Mouse (Mus musculus) forebrain, embryonic 10.5 days (tissue): ENCODE measurements around the gene Tekt5. TPM values are rescaled to one million over a fixed set of nuclear protein-coding genes. Genes with fewer than 3 reads are reported as not detected.

Source experiments
- DNase-seq: peaks from one replicate; pipeline ENCODE4 v3.0.0-alpha.2; 2017; ENCODE audit warnings: low spot score; ENCODE audit errors: extremely low spot score
- H3K27ac ChIP-seq: fragments of 300-500 bp; sonication (generic); 2 replicates; pipeline ENCODE4 v1.5.1; 2016; ENCODE audit warnings: mild to moderate bottlenecking
- H3K27me3 ChIP-seq: fragments of 300-500 bp; sonication (generic); 2 replicates; pipeline ENCODE4 v1.6.1; 2016; ENCODE audit warnings: mild to moderate bottlenecking; ENCODE audit not compliant: poor library complexity, severe bottlenecking
- H3K36me3 ChIP-seq: fragments of 300-500 bp; sonication (generic); replicated peaks from 2 replicates; pipeline ENCODE4 v1.6.1; 2016; ENCODE audit warnings: mild to moderate bottlenecking, moderate library complexity
- H3K4me1 ChIP-seq: fragments of 300-500 bp; sonication (generic); 2 replicates; pipeline ENCODE4 v1.6.1; 2016
- H3K4me3 ChIP-seq: fragments of 300-500 bp; sonication (generic); 2 replicates; pipeline ENCODE4 v1.5.1; 2016; ENCODE audit warnings: mild to moderate bottlenecking, moderate library complexity
- H3K9me3 ChIP-seq: fragments of 300-500 bp; sonication (generic); 2 replicates; pipeline ENCODE4 v1.6.1; 2016; ENCODE audit warnings: mild to moderate bottlenecking, moderate library complexity
- WGBS: fragments of 180-500 bp; shearing (Covaris S2); methylation state at CpG from one replicate; pipeline ENCODE4 v1.1.7; 2016; 5-methylcytosine and 5-hydroxymethylcytosine counted together
- polyA plus RNA-seq: library from polyadenylated mRNA; unstranded; fragments of >200 nt; fragmentation: Nextera tagmentation; extraction: Ambion mirVana; gene quantifications from 2 replicates; pipeline ENCODE4 v1.2.1, GENCODE M21; 2016

Gene Tekt5
- 0.10 TPM in 1 of 2 replicates, not detected in the other for polyA plus RNA-seq

DNA sequence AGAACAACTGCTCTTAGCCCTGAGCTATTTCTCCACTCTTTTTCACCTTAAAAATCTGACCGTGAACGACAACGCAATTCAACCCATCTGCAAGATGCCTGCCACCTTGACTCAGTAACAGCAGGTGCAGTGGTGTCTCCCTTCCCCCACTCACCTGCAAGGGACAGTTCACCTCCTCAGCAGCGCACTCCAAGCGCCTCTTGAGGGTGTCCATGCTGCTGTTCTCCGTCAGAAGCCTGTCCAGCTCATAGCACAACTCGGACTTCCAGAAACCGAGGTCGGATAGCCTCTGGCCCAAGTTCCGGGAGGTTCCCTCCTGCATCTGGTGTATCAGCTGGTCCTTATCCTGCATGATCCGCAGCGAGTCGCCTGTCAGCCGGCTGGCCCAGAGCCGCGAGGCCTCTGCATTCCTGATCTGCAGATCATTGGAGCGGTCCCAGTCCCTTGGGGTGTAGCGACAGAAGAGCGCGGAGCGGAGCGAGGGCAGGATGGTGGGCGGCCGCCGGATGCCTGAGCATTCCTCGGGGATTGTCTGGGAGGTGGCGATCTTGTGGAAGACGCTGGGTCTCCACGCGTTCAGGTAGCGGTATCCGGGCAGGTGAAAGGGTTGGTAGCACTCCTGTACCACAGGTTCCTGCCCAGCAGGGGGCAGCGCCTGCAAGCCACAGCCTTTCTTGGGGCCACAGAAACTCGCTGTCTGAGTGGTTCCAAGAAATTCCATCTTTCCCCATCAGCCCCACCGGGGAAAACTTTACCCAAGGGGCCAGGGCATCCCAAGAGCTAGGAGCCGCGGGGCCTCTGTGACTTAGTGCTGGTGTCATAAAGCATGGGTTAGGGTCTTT lies at the start of gene Tekt5:
Gene Tekt5 (minus strand): TSS at position 792 of the 842 bp plus-strand sequence.
- 0 out of 2 replicates have a peak within 1 kb of the TSS, but pooled peaks have one; percentile 44 for H3K27ac ChIP-seq
- peaks cover 30% of the 10 kb centered on the region for H3K27me3 ChIP-seq
- WGBS = 8% methylated on average over 37 of the region's 37 CpGs
- peak within 1 kb of the TSS; percentile 48 for H3K4me3 ChIP-seq
- H3K9me3 ChIP-seq = no peaks in the 10 kb centered on the region
- DNase-seq = peak; percentile 41
- peaks cover 9% of the 10 kb centered on the region for H3K4me1 ChIP-seq
- H3K36me3 ChIP-seq = no peaks in the 10 kb centered on the region

DNA sequence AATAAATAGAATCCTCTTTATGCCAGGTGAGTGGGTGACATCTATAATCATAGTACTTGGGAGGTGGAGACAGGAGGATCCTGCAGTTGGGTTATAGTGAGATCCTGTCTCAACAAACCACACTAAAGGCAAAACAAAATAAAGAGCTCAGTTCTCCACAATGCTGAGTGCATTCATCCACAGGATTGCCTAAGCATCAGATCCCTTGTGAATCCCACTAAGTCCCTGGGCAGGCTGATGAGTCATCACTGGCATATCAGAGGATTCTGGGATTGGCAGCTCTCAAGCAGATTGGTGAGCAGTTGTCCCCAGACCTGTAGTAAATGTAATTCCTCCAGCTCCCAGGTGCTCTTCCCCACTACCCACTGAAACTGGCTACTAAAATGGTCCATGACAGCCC lies 48.4 kb upstream of the Tekt5 start:
- Histone ChIP-seq H3K36me3 (peaks cover under 1% of the 10 kb centered on the region; the same call in 1 of the 2 replicates), H3K27me3 (no peaks in the 10 kb centered on the region), H3K27ac (no peak overlapping the region), H3K4me1 (peaks cover 29% of the 10 kb centered on the region), H3K4me3 (no peak overlapping the region), H3K9me3 (no peaks in the 10 kb centered on the region)
- DNase-seq = no peak

DNA sequence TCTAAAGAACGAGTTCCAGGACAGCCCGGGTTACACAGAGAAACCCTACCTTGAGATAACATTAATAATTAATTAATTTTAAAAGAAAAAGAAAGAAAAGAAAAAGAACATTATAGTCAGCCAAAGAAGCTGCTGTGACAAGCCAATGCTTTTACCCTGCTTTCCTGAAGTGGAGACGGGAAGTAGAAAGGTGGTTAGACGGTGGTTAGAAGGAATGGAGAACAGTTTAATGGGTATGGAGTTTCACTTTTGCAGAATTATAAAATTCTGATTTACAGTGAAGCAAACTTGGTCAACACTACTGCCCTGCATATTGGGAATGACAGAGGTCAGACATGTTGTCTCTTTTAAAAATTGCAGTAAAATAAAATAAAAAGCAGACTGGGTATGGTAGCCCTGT lies 46.5 kb upstream of the Tekt5 start:
- DNase-seq = no peak
- Histone ChIP-seq H3K27me3 (no peaks in the 10 kb centered on the region), H3K4me1 (peaks cover 16% of the 10 kb centered on the region), H3K36me3 (peaks cover 10% of the 10 kb centered on the region), H3K27ac (no peak overlapping the region), H3K9me3 (no peaks in the 10 kb centered on the region), H3K4me3 (no peak overlapping the region)
- 93% methylated on average over 4 of the region's 4 CpGs for WGBS

DNA sequence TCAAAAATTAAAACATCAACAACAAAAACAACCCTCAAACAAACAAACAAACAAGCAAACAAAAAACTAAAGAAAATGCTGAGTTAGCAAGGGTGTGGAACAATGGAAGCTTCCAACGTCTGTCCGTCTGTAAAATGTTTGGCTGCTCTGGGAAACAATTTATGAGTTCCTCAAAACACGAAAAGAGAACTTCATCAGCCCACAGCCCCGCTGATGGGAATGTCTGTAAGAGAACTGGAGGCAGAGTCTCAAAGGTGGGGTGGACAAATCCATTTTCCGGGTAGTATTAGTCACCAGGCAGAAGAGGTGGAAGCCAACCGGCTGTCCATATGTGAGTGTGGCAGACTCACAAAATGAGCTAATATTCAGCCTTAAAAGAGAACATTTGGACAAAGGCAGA lies 46.0 kb upstream of the Tekt5 start:
- no peak overlapping the region for H3K4me3 ChIP-seq
- peaks cover 11% of the 10 kb centered on the region for H3K4me1 ChIP-seq
- no peaks in the 10 kb centered on the region for H3K27me3 ChIP-seq
- WGBS = 83% methylated on average over 6 of the region's 6 CpGs
- H3K27ac ChIP-seq = no peak overlapping the region
- no peak for DNase-seq
- peaks cover 10% of the 10 kb centered on the region for H3K36me3 ChIP-seq
- no peaks in the 10 kb centered on the region for H3K9me3 ChIP-seq

DNA sequence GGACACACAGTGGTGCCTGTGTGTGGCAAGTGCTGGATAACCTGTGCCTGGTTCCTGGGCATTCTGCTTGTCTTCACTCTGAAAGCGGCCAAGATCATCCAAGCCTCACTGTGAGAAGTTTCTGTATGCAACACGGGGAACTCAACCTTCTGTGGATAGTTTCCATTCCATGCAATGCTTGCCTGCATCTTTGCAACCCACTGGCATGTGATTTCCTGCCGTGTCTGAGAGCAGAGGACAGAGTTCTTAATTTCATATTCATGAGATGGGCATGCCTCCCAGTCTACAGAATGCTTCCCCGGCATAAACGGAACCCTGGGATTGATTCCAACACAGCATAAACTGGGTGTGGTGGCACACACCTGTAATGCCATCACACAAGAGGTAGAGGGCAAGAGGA lies 42.8 kb upstream of the Tekt5 start:
- no peaks in the 10 kb centered on the region for H3K9me3 ChIP-seq
- H3K27me3 ChIP-seq = no peaks in the 10 kb centered on the region
- no peak overlapping the region for H3K27ac ChIP-seq
- no peak for DNase-seq
- H3K4me3 ChIP-seq = no peak overlapping the region
- H3K36me3 ChIP-seq = peaks cover 10% of the 10 kb centered on the region
- no peaks in the 10 kb centered on the region for H3K4me1 ChIP-seq
- WGBS = 90% methylated on average over 5 of the region's 5 CpGs

DNA sequence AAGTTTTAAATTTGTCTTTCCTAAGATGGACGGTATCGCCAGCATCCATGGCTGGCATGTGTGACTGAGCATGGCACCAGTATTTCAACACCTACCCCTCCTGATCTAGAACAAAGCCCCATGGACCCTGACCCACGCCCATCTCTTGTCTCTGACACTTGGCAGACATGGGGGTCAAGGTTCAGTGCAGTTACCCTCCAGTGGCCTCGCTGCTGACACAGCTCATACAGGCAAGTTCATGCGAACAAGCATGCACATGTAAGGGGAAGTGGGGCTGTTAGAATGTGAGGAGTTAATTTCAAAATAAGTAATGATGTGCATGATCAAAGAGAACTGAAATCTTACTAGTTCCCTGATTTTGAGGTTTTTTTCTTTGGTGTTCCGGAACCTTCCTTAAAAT lies 40.9 kb upstream of the Tekt5 start:
- no peaks in the 10 kb centered on the region for H3K4me1 ChIP-seq
- no peak overlapping the region for H3K4me3 ChIP-seq
- no peak overlapping the region for H3K27ac ChIP-seq
- DNase-seq = no peak
- 90% methylated on average over 6 of the region's 6 CpGs for WGBS
- no peaks in the 10 kb centered on the region for H3K9me3 ChIP-seq
- peaks cover 10% of the 10 kb centered on the region for H3K36me3 ChIP-seq
- H3K27me3 ChIP-seq = no peaks in the 10 kb centered on the region

DNA sequence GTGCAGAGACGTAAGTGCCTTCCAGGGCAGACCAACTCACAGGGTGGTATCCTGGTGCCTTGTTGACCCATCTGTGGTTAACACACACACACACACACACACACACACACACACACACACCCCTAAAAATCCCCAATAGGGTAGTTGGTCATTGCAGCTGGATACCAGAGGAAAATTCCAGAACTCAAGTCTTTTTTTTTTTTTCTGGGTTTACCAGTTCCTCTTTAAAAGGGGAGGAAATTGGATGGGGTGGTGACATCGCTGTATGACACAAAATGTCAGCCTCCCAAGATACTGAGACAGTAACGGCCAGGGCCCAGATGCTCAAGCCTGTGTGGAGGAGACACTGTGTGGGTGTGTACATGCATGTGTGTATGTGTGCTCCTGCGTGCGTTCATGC lies 38.1 kb upstream of the Tekt5 start:
- H3K4me3 ChIP-seq = no peak overlapping the region
- H3K9me3 ChIP-seq = no peaks in the 10 kb centered on the region
- H3K4me1 ChIP-seq = no peaks in the 10 kb centered on the region
- H3K27ac ChIP-seq = no peak overlapping the region
- no peaks in the 10 kb centered on the region for H3K27me3 ChIP-seq
- WGBS = 94% methylated on average over 5 of the region's 5 CpGs
- DNase-seq = no peak
- peaks cover 6% of the 10 kb centered on the region for H3K36me3 ChIP-seq

DNA sequence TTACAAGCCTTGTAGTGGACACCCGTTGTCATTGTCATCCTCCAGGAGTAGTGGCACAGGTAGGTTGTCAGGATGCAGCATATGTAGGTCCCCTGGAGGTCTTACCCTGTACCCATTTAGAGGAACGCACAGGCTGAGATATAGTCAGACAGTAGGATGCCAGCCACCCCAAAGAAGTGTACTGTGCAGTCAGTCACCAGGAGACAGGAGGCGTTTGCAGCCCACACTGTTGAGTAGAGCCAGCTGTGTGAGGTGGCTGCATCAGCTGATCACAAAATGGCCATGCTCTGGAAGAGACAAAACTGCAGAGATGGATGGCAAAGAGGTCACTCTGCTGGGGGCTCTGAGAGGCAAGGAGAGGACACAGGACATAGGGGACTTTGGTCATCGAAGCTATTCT lies 37.1 kb upstream of the Tekt5 start:
- peaks cover 2% of the 10 kb centered on the region; the same call in 1 of the 2 replicates for H3K36me3 ChIP-seq
- H3K4me3 ChIP-seq = no peak overlapping the region
- no peaks in the 10 kb centered on the region for H3K9me3 ChIP-seq
- 88% methylated on average over 4 of the region's 4 CpGs for WGBS
- no peak for DNase-seq
- H3K27me3 ChIP-seq = no peaks in the 10 kb centered on the region
- no peak overlapping the region for H3K27ac ChIP-seq
- H3K4me1 ChIP-seq = no peaks in the 10 kb centered on the region

DNA sequence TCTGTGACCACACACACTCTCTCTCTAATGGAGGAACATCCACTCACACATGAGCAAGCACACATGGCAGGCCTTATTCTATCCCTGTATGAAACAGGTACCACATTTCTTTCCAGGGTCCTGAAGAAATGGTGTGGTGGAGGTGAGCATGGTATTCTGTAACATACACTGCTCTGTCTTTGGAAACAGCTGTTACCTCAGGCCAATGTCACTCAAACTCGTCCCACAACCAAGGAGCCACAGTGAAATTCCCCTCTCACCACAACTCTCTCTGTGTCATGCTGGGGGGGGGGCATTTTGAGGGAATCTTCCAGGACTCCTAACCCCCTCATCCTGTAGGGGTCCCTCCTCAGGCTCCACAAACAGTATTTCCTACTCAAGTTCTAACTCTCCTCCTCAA lies 36.6 kb upstream of the Tekt5 start:
- 83% methylated on average over 1 of the region's 1 CpGs for WGBS

DNA sequence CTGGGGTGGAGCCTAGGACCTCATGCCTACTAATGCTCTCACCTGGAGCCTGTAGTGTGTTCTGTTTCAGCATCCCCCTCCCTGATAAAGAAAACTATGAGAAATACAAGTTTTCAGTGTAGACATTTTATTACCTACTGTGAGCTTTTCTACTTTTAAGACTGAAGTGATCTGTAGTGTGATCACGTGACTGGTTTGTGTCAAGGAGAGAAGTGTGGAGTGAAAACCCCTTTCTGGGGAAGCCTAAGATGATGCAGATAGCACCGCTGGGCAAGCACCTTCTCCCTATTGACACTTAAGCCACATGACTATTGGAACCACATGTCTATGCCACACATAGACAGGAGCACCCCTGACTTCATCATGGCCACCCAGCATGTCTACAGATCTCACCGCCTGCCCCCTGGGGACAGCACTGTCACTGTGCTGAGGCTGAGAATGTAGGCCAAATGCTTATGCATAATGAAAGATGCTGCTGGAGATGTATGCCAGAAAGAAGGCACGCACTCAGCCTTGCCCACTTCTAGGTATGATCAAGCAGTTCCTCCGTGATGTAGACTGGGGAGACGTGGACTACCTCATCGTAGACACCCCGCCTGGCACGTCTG lies 25.3 kb upstream of the Tekt5 start:
- Histone ChIP-seq H3K9me3 (0 out of 2 replicates have a peak, but pooled peaks cover 4% of the 10 kb centered on the region), H3K27me3 (no peaks in the 10 kb centered on the region), H3K4me1 (no peaks in the 10 kb centered on the region), H3K36me3 (peaks cover 100% of the 10 kb centered on the region), H3K4me3 (no peak overlapping the region), H3K27ac (no peak overlapping the region)
- WGBS = 95% methylated on average over 9 of the region's 9 CpGs
- DNase-seq = no peak

More for the DNA sequence above, 36.6 kb upstream of the Tekt5 start:
- Histone ChIP-seq H3K4me1 (no peaks in the 10 kb centered on the region), H3K9me3 (no peaks in the 10 kb centered on the region), H3K27ac (no peak overlapping the region), H3K27me3 (no peaks in the 10 kb centered on the region), H3K36me3 (peaks cover 7% of the 10 kb centered on the region), H3K4me3 (no peak overlapping the region)
- DNase-seq = no peak

DNA sequence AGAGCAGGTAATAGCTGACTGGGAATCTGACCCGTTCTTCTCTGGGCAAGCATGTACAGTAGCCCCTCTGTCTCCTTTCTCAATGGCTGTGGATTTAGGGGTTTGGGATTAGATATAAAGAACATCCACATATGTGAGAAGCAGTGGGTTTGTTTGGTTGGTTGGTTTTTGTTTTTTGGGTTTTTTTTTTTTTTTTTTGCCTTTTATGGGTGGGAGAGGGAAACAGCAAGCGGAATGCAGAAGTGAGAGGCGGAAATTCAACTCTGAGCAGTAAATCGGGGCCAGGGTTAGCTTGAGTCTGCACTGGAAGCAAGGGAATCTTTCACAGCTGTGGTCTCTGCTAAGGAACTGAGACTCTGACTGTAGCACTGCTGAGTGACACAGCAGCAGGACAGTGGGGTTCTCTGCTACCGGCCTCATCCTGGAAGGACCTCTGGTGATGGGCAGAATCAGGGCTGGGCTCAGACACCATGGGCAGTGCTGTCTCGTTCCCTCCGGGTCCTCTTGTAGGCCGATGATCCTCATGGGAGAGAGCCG lies 22.5 kb upstream of the Tekt5 start:
- H3K36me3 ChIP-seq = peaks cover 95% of the 10 kb centered on the region
- H3K9me3 ChIP-seq = 0 out of 2 replicates have a peak, but pooled peaks cover 4% of the 10 kb centered on the region
- WGBS = 94% methylated on average over 9 of the region's 9 CpGs
- H3K4me3 ChIP-seq = no peak overlapping the region
- H3K27me3 ChIP-seq = no peaks in the 10 kb centered on the region
- no peak for DNase-seq
- H3K4me1 ChIP-seq = peaks cover 4% of the 10 kb centered on the region
- no peak overlapping the region for H3K27ac ChIP-seq

DNA sequence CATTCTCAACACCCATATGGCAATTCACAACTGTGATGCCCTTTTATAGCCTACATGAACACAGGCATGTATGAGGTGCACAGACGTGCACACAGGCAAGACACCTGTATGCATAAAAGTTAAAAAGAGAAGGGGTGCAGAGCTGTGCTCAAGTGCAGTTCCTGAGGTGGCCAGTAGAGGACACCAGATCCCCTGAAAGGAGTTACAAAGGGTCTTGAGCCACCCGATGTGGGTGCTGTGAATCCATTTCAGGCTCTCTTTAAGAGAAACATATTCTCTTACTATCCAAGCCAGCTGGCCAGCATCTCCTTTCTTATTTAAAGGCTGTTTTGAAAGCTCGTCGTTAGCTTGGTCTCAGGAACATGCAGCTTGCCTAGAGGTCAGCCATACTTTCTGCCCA lies 21.6 kb upstream of the Tekt5 start:
- H3K36me3 ChIP-seq = peaks cover 86% of the 10 kb centered on the region

DNA sequence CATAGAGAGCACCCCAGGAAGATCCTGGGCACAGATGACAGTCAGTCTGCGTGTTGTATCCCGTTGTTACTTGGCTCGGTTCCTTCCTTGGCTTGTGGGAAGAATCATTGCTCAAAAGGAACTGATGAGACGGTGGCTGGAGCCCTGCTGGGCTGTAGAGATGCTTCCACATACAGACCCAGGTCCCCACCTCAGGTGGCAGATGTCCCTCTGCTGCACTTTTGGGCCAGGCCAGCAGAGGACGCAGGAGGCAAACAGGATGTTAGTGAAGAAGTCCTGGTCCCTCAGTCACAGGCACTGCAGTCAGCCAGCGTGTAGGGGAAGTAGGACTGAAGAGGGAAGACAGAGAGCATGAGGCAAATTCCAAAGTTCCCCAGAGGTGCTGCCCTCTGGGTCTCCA lies 20.7 kb upstream of the Tekt5 start:
- H3K27ac ChIP-seq = no peak overlapping the region
- H3K4me3 ChIP-seq = no peak overlapping the region
- 76% methylated on average over 6 of the region's 6 CpGs for WGBS
- 0 out of 2 replicates have a peak, but pooled peaks cover 4% of the 10 kb centered on the region for H3K9me3 ChIP-seq
- peaks cover 16% of the 10 kb centered on the region for H3K4me1 ChIP-seq
- H3K27me3 ChIP-seq = no peaks in the 10 kb centered on the region
- DNase-seq = no peak
- H3K36me3 ChIP-seq = peaks cover 77% of the 10 kb centered on the region

More for the DNA sequence above, 21.6 kb upstream of the Tekt5 start:
- Histone ChIP-seq H3K27me3 (no peaks in the 10 kb centered on the region), H3K4me1 (peaks cover 10% of the 10 kb centered on the region), H3K27ac (no peak overlapping the region), H3K4me3 (no peak overlapping the region), H3K9me3 (0 out of 2 replicates have a peak, but pooled peaks cover 4% of the 10 kb centered on the region)
- WGBS = 94% methylated on average over 4 of the region's 4 CpGs
- DNase-seq = no peak
